Mouse (Mus musculus) heart, embryonic 14.5 days (tissue): ENCODE results near the gene Amn1. TPM values are rescaled to one million over a fixed set of nuclear protein-coding genes. Genes with fewer than 3 reads are reported as not detected.
"Not testable (repeated sequence)": the region's sequence is repeated elsewhere in the genome, so short reads cannot be mapped to it uniquely, and the experiment has no call there.

Source experiments
- ATAC-seq: fragments of 200-750 bp; cut with Nextera tagmentation; 2 replicates; pipeline ENCODE4 v1.8.0; 2017; ENCODE audit warnings: low read depth, moderate TSS enrichment; ENCODE audit not compliant: insufficient number of reproducible peaks, insufficient read depth, low FRiP score
- H3K27ac ChIP-seq, 2 experiments: fragments of 200-500 bp in 1 of 2; fragments of 300-500 bp in 1 of 2; sonication (generic) in 1 of 2; replicated peaks in 1 of 2; 2 replicates each; pipeline ENCODE4 v1.5.1; 2012 to 2014; ENCODE audit warnings: low read depth in 2 of 2, low read length in 2 of 2, control low read depth in 1 of 2, mild to moderate bottlenecking in 1 of 2, mixed read lengths in 1 of 2; ENCODE audit not compliant: control insufficient read depth in 1 of 2, insufficient read depth in 1 of 2
- H3K27me3 ChIP-seq: fragments of 300-500 bp; sonication (generic); 2 replicates; pipeline ENCODE4 v1.6.1; 2014; ENCODE audit warnings: mild to moderate bottlenecking, low read length, control low read depth; ENCODE audit not compliant: control insufficient read depth, insufficient read depth
- H3K36me3 ChIP-seq: fragments of 300-500 bp; sonication (generic); 2 replicates; pipeline ENCODE4 v1.6.1; 2014; ENCODE audit warnings: mild to moderate bottlenecking, control low read depth, low read length, mixed read lengths; ENCODE audit not compliant: control insufficient read depth, insufficient read depth
- H3K4me1 ChIP-seq, 2 experiments: fragments of 200-500 bp in 1 of 2; fragments of 300-500 bp in 1 of 2; sonication (generic) in 1 of 2; 2 replicates each; pipeline ENCODE4 v1.6.1; 2012 to 2014; ENCODE audit warnings: low read length in 2 of 2, control low read depth in 1 of 2, mixed read lengths in 1 of 2; ENCODE audit not compliant: control insufficient read depth in 2 of 2, insufficient read depth in 2 of 2
- H3K4me2 ChIP-seq: fragments of 300-500 bp; sonication (generic); 2 replicates; pipeline ENCODE4 v1.6.1; 2014; ENCODE audit warnings: mild to moderate bottlenecking, low read length
- H3K4me3 ChIP-seq, 2 experiments: fragments of 200-500 bp in 1 of 2; fragments of 300-500 bp in 1 of 2; sonication (generic) in 1 of 2; 2 replicates each; pipeline ENCODE4 v1.5.1; 2012 to 2014; ENCODE audit warnings: low read length in 2 of 2, mild to moderate bottlenecking in 2 of 2, control low read depth in 1 of 2, low read depth in 1 of 2, moderate library complexity in 1 of 2; ENCODE audit not compliant: control insufficient read depth in 1 of 2, insufficient read depth in 1 of 2
- H3K9ac ChIP-seq: fragments of 300-500 bp; sonication (generic); 2 replicates; pipeline ENCODE4 v1.6.1; 2014; ENCODE audit warnings: mild to moderate bottlenecking, low read length
- H3K9me3 ChIP-seq: fragments of 300-500 bp; sonication (generic); 2 replicates; pipeline ENCODE4 v1.6.1; 2016; ENCODE audit warnings: low read length, control low read depth; ENCODE audit not compliant: control insufficient read depth
- WGBS: fragments of 180-500 bp; shearing (Covaris S2); extraction: QIAGEN DNeasy Blood & Tissue Kit; methylation state at CpG from one replicate; pipeline ENCODE4 v1.1.7; 2014; 5-methylcytosine and 5-hydroxymethylcytosine counted together
- polyA plus RNA-seq: library from polyadenylated mRNA; unstranded; fragments of >200 nt; fragmentation: Nextera tagmentation; extraction: Ambion mirVana; gene quantifications from 2 replicates; pipeline ENCODE4 v1.2.1, GENCODE M21; 2014

Gene Amn1
- polyA plus RNA-seq, 1 experiment from 2014 or later, result 27.2 TPM

DNA sequence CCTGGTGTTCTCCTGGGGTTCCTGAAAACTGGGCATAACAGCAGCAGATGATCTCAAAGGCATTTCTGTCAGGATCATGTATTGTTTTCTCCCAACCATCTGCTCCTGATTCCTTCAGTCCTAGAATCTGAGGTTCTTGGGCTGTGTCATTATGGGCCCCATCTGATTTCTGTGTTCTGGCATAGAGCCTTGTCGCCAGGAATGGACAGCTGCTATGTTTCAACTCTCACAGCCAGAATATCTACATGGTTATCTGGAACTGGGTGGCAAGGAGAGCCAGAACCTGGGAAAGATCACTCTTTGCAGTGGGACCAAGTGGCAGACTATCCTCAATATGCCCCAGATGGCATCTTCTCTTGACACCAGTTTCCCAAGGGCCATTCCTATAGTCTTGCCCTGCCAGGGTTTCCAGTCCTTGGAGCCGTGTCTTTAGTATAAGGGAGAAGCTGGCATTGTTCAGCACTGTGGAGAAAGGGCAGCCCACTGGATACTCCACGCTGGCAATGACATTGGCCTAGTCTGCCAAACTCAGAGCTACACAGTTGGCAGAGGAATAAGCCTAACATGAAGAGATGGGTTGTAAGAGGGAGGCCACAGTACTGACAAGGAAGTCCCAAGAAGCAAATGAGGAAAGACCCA lies 13.5 kb downstream of the Amn1 start:
- Histone ChIP-seq H3K4me3 (no peak overlapping the region), H3K9me3 (no peaks in the 10 kb centered on the region), H3K9ac (no peak overlapping the region), H3K27ac (no peak overlapping the region; a peak in 1 of 4 replicates), H3K4me1 (peaks cover 0 to 4% of the 10 kb centered on the region in 2 experiments; a peak in 1 of 4 replicates), H3K4me2 (no peak overlapping the region), H3K27me3 (no peaks in the 10 kb centered on the region), H3K36me3 (peaks cover 56% of the 10 kb centered on the region)
- WGBS, result 78% methylated on average over 3 of the region's 3 CpGs
- no peak for ATAC-seq

GRCm38 (mm10) chr6:149173831-149174625 lies 14.5 kb downstream of the Amn1 start:
- Histone ChIP-seq H3K36me3 (peaks cover 51% of the 10 kb centered on the region), H3K27ac (no peak overlapping the region)
- 46% methylated on average over 4 of the region's 4 CpGs for WGBS

GRCm38 (mm10) chr6:149169965-149170364 lies 18.5 kb downstream of the Amn1 start:
- H3K4me3 ChIP-seq, H3K9me3 ChIP-seq, H3K27me3 ChIP-seq, H3K9ac ChIP-seq, H3K27ac ChIP-seq, H3K4me2 ChIP-seq, ATAC-seq, H3K4me1 ChIP-seq: not testable (repeated sequence)
- peaks cover 39% of the 10 kb centered on the region for H3K36me3 ChIP-seq
- 88% methylated on average over 4 of the region's 4 CpGs for WGBS

More at GRCm38 (mm10) chr6:149173831-149174625, 14.5 kb downstream of the Amn1 start:
- no peak for ATAC-seq
- H3K4me3 ChIP-seq, result no peak overlapping the region
- no peaks in the 10 kb centered on the region for H3K9me3 ChIP-seq
- no peak overlapping the region for H3K4me2 ChIP-seq
- no peak overlapping the region for H3K9ac ChIP-seq
- no peaks in the 10 kb centered on the region for H3K27me3 ChIP-seq
- peaks cover 0 to 4% of the 10 kb centered on the region in 2 experiments; a peak in 1 of 4 replicates for H3K4me1 ChIP-seq

DNA sequence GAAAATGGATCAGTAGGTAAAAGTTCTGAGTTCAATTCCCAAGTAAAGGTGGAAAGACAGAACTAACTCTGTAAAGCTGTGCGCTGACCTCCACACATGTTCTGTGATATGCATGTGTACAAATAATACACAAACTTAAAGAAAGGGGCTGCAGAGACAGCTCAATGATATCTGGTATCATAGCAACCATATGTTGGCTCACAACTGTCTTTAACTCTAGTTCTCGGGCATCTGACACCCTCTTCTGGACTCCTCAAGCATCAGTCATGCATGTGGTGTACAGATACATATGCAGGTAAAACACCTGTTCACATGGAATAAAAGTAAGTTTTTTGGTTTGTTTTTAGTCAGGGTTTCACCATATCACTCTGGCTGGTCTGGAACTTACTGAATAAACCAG lies 20.1 kb downstream of the Amn1 start:
- ATAC-seq, result no peak
- WGBS, result 93% methylated on average over 2 of the region's 2 CpGs
- Histone ChIP-seq H3K4me3 (no peak overlapping the region), H3K4me2 (no peak overlapping the region), H3K9me3 (peaks cover 7% of the 10 kb centered on the region), H3K36me3 (peaks cover 45% of the 10 kb centered on the region), H3K27ac (no peak overlapping the region), H3K27me3 (no peaks in the 10 kb centered on the region), H3K4me1 (no peaks in the 10 kb centered on the region), H3K9ac (no peak overlapping the region)

- H3K4me3 ChIP-seq, result no peak overlapping the region
- no peak overlapping the region for H3K27ac ChIP-seq
- no peaks in the 10 kb centered on the region for H3K27me3 ChIP-seq
- no peak for ATAC-seq
- H3K9me3 ChIP-seq, result peaks cover 7% of the 10 kb centered on the region
- H3K4me2 ChIP-seq, result no peak overlapping the region
- peaks cover 46% of the 10 kb centered on the region for H3K36me3 ChIP-seq
- 91% methylated on average over 1 of the region's 1 CpGs for whole genome bisulfite sequencing
- H3K4me1 ChIP-seq, result no peaks in the 10 kb centered on the region
- H3K9ac ChIP-seq, result no peak overlapping the region
Measured at GRCm38 (mm10) chr6:149167672-149168071, 20.8 kb downstream of the Amn1 start.

DNA sequence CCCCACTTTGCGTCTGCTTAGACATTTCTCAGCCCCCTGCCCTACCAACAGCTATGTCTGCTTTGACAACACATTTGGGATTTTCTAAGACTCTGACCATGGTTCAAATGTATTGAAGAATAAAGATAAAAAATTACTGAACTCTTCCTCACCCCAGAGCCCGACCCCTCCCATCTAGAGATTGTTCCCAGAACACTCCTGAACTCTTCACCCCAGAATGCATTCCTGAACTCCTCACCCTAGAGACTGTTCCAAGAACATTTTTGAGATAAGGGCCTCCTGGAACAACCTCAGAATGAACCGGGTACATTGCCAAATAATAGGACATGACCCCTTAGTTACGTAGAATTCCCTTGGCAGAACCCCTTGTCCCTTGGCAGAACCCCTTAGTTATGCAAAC lies 21.5 kb downstream of the Amn1 start:
- H3K36me3 ChIP-seq, result peaks cover 52% of the 10 kb centered on the region
- H3K4me3 ChIP-seq, H3K9me3 ChIP-seq, H3K4me2 ChIP-seq, H3K9ac ChIP-seq, ATAC-seq, H3K4me1 ChIP-seq, H3K27me3 ChIP-seq, H3K27ac ChIP-seq: not testable (repeated sequence)
- 42% methylated on average over 3 of the region's 4 CpGs for WGBS

GRCm38 (mm10) chr6:149155031-149155841 lies 33.3 kb downstream of the Amn1 start:
- no peak overlapping the region for H3K9ac ChIP-seq
- H3K9me3 ChIP-seq, result no peaks in the 10 kb centered on the region
- H3K36me3 ChIP-seq, result peaks cover 35% of the 10 kb centered on the region
- WGBS, result 35% methylated on average over 3 of the region's 3 CpGs
- no peak overlapping the region for H3K4me3 ChIP-seq
- H3K27ac ChIP-seq, result no peak overlapping the region
- ATAC-seq, result no peak
- H3K4me2 ChIP-seq, result no peak overlapping the region
- peaks cover 7 to 14% of the 10 kb centered on the region in 2 experiments; a peak in 3 of 4 replicates for H3K4me1 ChIP-seq
- no peaks in the 10 kb centered on the region for H3K27me3 ChIP-seq
